Mouse (Mus musculus) gastrocnemius, postnatal 14 days (tissue): ENCODE data around the gene Slc5a5. TPM values are rescaled to one million over a fixed set of nuclear protein-coding genes. Genes with fewer than 3 reads are reported as not detected.
"Not testable (repeated sequence)": the region's sequence is repeated elsewhere in the genome, so short reads cannot be mapped to it uniquely, and the experiment has no call there.

Source experiments
- DNase-seq: peaks from one replicate; pipeline ENCODE4 v3.0.0; 2021; ENCODE audit warnings: mixed read lengths
- intact Hi-C: fragments of 180-260 bp; cut with DNase I; formaldehyde crosslinking; loops from one replicate; pipeline ENCODE4 v1.15.1; 2025; ENCODE audit warnings: low total_unique reads
- total RNA-seq, 2 experiments: library from RNA; stranded (reverse); gene quantifications; 2 replicates each; pipeline ENCODE4 v1.2.3; 2021

Gene Slc5a5
- total RNA-seq, 2 experiments from 2014 or later = 0.08 TPM; not detected in 1

- no peak for DNase-seq
- intact Hi-C loops = loop anchor here (5.0 kb wide), 1 partner anchor 58 kb away; no protein-coding TSS in a partner anchor
These were observed 12.0 kb upstream of the Slc5a5 start for GRCm38 (mm10) chr8:70904532-70904931.

- DNase-seq = no peak
- intact Hi-C loops = loop anchor here (5.0 kb wide), 1 partner anchor 59 kb away; no protein-coding TSS in a partner anchor
These were observed 11.0 kb upstream of the Slc5a5 start for GRCm38 (mm10) chr8:70903582-70903981.

- intact Hi-C loops = loop anchor here (5.0 kb wide), 1 partner anchor 59 kb away; no protein-coding TSS in a partner anchor
- no peak for DNase-seq
These were observed 10.6 kb upstream of the Slc5a5 start for GRCm38 (mm10) chr8:70903112-70903511.

GRCm38 (mm10) chr8:70902211-70902610 is 9.7 kb upstream of the Slc5a5 start:
- intact Hi-C loops = loop anchor here (5.0 kb wide), 1 partner anchor 60 kb away; no protein-coding TSS in a partner anchor
- no peak for DNase-seq

- intact Hi-C loops = loop anchor here (5.0 kb wide), 1 partner anchor 61 kb away; no protein-coding TSS in a partner anchor
- no peak for DNase-seq
These were observed 8.4 kb upstream of the Slc5a5 start for GRCm38 (mm10) chr8:70900872-70901387.

- no peak for DNase-seq
- intact Hi-C loops = no loop called here
These were observed 6.7 kb upstream of the Slc5a5 start for GRCm38 (mm10) chr8:70899226-70899625.

- intact Hi-C loops = no loop called here
- no peak for DNase-seq
These were observed 6.2 kb upstream of the Slc5a5 start for GRCm38 (mm10) chr8:70898661-70899198.

GRCm38 (mm10) chr8:70897681-70898413 is 5.3 kb upstream of the Slc5a5 start:
- intact Hi-C loops = no loop called here
- DNase-seq = peak; percentile 76

GRCm38 (mm10) chr8:70897021-70897680 is 4.6 kb upstream of the Slc5a5 start, which contains the start of gene Rpl18a:
Rpl18a (minus strand) TSS chr8:70897412.
- intact Hi-C loops = no loop called here
- DNase-seq = peak; percentile 93

- no peak for DNase-seq
- intact Hi-C loops = no loop called here
These were observed 3.9 kb upstream of the Slc5a5 start for GRCm38 (mm10) chr8:70896316-70897020.

GRCm38 (mm10) chr8:70895571-70896259 is 3.2 kb upstream of the Slc5a5 start:
- not testable (repeated sequence) for DNase-seq
- intact Hi-C loops = loop anchor here (2.0 kb wide), 1 partner anchor 21 kb away; no protein-coding TSS in a partner anchor

GRCm38 (mm10) chr8:70894771-70895545 is 2.4 kb upstream of the Slc5a5 start:
- no peak for DNase-seq
- intact Hi-C loops = loop anchor here (2.0 kb wide), 1 partner anchor 20 kb away; no protein-coding TSS in a partner anchor

- no peak for DNase-seq
- intact Hi-C loops = loop anchor here (2.0 kb wide), 1 partner anchor 20 kb away; no protein-coding TSS in a partner anchor
These were observed 1.8 kb upstream of the Slc5a5 start for GRCm38 (mm10) chr8:70894385-70894720.

- DNase-seq = peak; percentile 76
- intact Hi-C loops = loop anchor here (2.0 kb wide), 1 partner anchor 19 kb away; no protein-coding TSS in a partner anchor
These were observed 1.3 kb upstream of the Slc5a5 start for GRCm38 (mm10) chr8:70893656-70894384.

- no peak for DNase-seq
- intact Hi-C loops = no loop called here
These were observed 519 bp upstream of the Slc5a5 start for GRCm38 (mm10) chr8:70892896-70893655.

- intact Hi-C loops = no loop called here
- DNase-seq = no peak
These were observed 1.2 kb downstream of the Slc5a5 start for GRCm38 (mm10) chr8:70891356-70891755.

GRCm38 (mm10) chr8:70890656-70891055 is 1.9 kb downstream of the Slc5a5 start:
- intact Hi-C loops = no loop called here
- DNase-seq = no peak
